Mouse (Mus musculus) kidney, postnatal 4 days (tissue): ENCODE measurements around the gene Jpt2.

Source experiments
- DNase-seq, 2 experiments: peaks; one replicate each; pipeline ENCODE4 v3.0.0; 2021; ENCODE audit warnings: mixed read lengths in 2 of 2

Gene Jpt2

GRCm38 (mm10) chr17:24903767-24904166, 56.7 kb downstream of the Jpt2 start:
- no peak for DNase-seq

- DNase-seq: peak; percentile 64 to 69
Observed at GRCm38 (mm10) chr17:24902671-24903474, 57.6 kb downstream of the Jpt2 start.

- no peak for DNase-seq
Observed at GRCm38 (mm10) chr17:24902124-24902523, 58.4 kb downstream of the Jpt2 start.

- no peak for DNase-seq
Observed at GRCm38 (mm10) chr17:24900014-24900413, 60.5 kb downstream of the Jpt2 start.

- no peak for DNase-seq
Observed at GRCm38 (mm10) chr17:24899153-24899552, 61.3 kb downstream of the Jpt2 start.

- no peak for DNase-seq
Observed at GRCm38 (mm10) chr17:24898041-24898854, 62.2 kb downstream of the Jpt2 start.

GRCm38 (mm10) chr17:24897600-24897999, 62.9 kb downstream of the Jpt2 start:
- no peak for DNase-seq

- DNase-seq: no peak
Observed at GRCm38 (mm10) chr17:24896993-24897269, 63.6 kb downstream of the Jpt2 start.

GRCm38 (mm10) chr17:24896241-24896992, 64.1 kb downstream of the Jpt2 start, which contains the start of gene Nme3:
Gene Nme3 (plus strand): TSS chr17:24896500.
- DNase-seq: peak; percentile 89 to 92

GRCm38 (mm10) chr17:24895571-24896240, 64.8 kb downstream of the Jpt2 start:
- no peak for DNase-seq

- DNase-seq: peak; percentile 89 to 92
Observed at GRCm38 (mm10) chr17:24894995-24895547, 65.4 kb downstream of the Jpt2 start, which contains the start of the genes Eme2 and Mrps34. Gene Eme2 (minus strand): TSS chr17:24895087. Gene Mrps34 (plus strand): TSS chr17:24895116.

GRCm38 (mm10) chr17:24894061-24894994, 66.2 kb downstream of the Jpt2 start:
- no peak for DNase-seq

GRCm38 (mm10) chr17:24893276-24893675, 67.2 kb downstream of the Jpt2 start:
- DNase-seq: no peak

- DNase-seq: no peak
Observed at GRCm38 (mm10) chr17:24892785-24893184, 67.7 kb downstream of the Jpt2 start.

- no peak for DNase-seq
Observed at GRCm38 (mm10) chr17:24891321-24891720, 69.2 kb downstream of the Jpt2 start.

- no peak for DNase-seq
Observed at GRCm38 (mm10) chr17:24890151-24891092, 70.1 kb downstream of the Jpt2 start.

GRCm38 (mm10) chr17:24888862-24889261, 71.6 kb downstream of the Jpt2 start:
- no peak for DNase-seq
